Mouse (Mus musculus) G1E (cell line): ENCODE data around the gene Cdc27. TPM values are rescaled to one million over a fixed set of nuclear protein-coding genes. Genes with fewer than 3 reads are reported as not detected.

Experiments
- ATAC-seq: 2 replicates; pipeline ENCODE4 v1.8.0; 2016; ENCODE audit warnings: mild to moderate bottlenecking; ENCODE audit not compliant: insufficient number of reproducible peaks, poor library complexity, low FRiP score, severe bottlenecking; ENCODE audit errors: extremely low read depth
- DNase-seq: peaks from one replicate; pipeline ENCODE4 v3.0.0; 2012; ENCODE audit warnings: low spot score
- H3K27me3 ChIP-seq: 2 replicates; pipeline ENCODE4 v1.6.1; 2012; ENCODE audit warnings: mild to moderate bottlenecking, low read length, inconsistent platforms; ENCODE audit not compliant: insufficient read depth
- H3K36me3 ChIP-seq: replicated peaks from 2 replicates; pipeline ENCODE3; 2012; ENCODE audit warnings: mild to moderate bottlenecking, inconsistent platforms
- H3K4me1 ChIP-seq: 2 replicates; pipeline ENCODE4 v1.6.1; 2012; ENCODE audit warnings: low read depth, low read length, inconsistent platforms, mixed read lengths; ENCODE audit not compliant: insufficient read depth
- H3K4me3 ChIP-seq: 2 replicates; pipeline ENCODE4 v1.5.1; 2012; ENCODE audit warnings: low read depth, mild to moderate bottlenecking, inconsistent platforms, low read length, moderate library complexity, mixed read lengths
- H3K9me3 ChIP-seq: replicated peaks from 2 replicates; pipeline ENCODE4 v1.6.1; 2012; ENCODE audit warnings: inconsistent platforms
- CTCF ChIP-seq: IDR thresholded peaks from 2 replicates; pipeline ENCODE4 v1.5.1; 2012; ENCODE audit warnings: low read depth, low read length, inconsistent platforms, mixed read lengths
- GATA1 ChIP-seq: IDR thresholded peaks from 2 replicates; pipeline ENCODE4 v1.6.1; 2012; ENCODE audit warnings: borderline replicate concordance, low read length, inconsistent platforms, mixed read lengths
- GATA2 ChIP-seq: IDR thresholded peaks from 2 replicates; pipeline ENCODE4 v1.6.1; 2012; ENCODE audit warnings: low read depth, low read length, inconsistent platforms, borderline replicate concordance
- POLR2AphosphoS5 ChIP-seq: IDR thresholded peaks from 2 replicates; pipeline ENCODE4 v1.6.1; 2012; ENCODE audit warnings: low read depth, low read length, inconsistent platforms; ENCODE audit not compliant: insufficient replicate concordance
- TAL1 ChIP-seq: conservative IDR thresholded peaks from 2 replicates; pipeline ENCODE4 v1.6.1; 2012; ENCODE audit warnings: low read depth, low read length, inconsistent platforms, mixed read lengths
- polyA plus RNA-seq: library from polyadenylated mRNA; stranded (reverse); fragments of >175 nt; gene quantifications from 2 replicates; pipeline ENCODE4 v1.2.3, GENCODE M21; 2012
- total RNA-seq, 2 experiments: library from RNA; stranded (forward) in 1 of 2; stranded (reverse) in 1 of 2; fragments of 200-1000 nt in 1 of 2; fragments of >200 nt in 1 of 2; fragmentation: Nextera tagmentation in 1 of 2; gene quantifications; 2 replicates each; pipeline ENCODE4 v1.2.3; 2014 to 2017

The Cdc27 gene
- total and polyA plus RNA-seq, 3 experiments = 5.3 to 158 (median 61.8) TPM

- peak; percentile 100 for ATAC-seq
Measured at GRCm38 (mm10) chr11:104469371-104469835, 81.0 kb downstream of the Cdc27 start.

DNA sequence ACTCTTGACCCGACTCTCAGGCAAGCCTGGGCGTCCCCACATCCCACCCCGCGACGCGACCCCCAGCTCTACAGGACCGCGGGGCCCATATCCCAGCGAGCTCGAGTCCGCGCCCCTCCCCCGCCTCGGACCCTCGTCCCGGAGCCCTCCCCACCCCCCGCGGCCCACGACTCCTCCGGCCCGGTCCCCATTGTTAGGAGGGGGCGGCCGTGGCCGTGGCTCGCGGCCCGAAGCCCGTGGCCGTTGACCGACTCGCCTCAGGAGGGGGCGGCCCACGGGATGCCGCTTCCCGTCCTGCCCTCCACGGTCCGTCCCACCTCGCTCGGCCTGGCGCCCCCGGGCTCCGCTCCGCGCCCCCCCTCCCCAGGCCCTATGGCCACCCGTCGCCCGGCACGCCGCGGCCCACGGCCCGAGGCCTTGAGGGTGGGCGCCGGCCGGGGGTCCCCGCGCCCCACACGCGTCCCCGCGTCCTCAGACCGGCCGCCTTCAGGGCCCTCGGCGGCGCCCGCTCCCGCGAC is 81.6 kb downstream of the Cdc27 start, which contains the start of gene Kansl1:
Gene Kansl1, minus strand, starts transcription at position 111 of the 518 bp plus-strand sequence.
- ATAC-seq = no peak
- Histone ChIP-seq H3K27me3 (no peaks in the 10 kb centered on the region), H3K4me1 (peaks cover 21% of the 10 kb centered on the region), H3K9me3 (no peaks in the 10 kb centered on the region), H3K4me3 (peak within 1 kb of the TSS; percentile 89), H3K36me3 (peaks cover 18% of the 10 kb centered on the region)
- no peak for TF ChIP-seq GATA1
- no peak for TF ChIP-seq TAL1
- TF ChIP-seq GATA2 = no peak
- TF ChIP-seq POLR2AphosphoS5 = no peak
- no peak for TF ChIP-seq CTCF
- DNase-seq = peak; percentile 34

More at GRCm38 (mm10) chr11:104469371-104469835, 81.0 kb downstream of the Cdc27 start:
- no peaks in the 10 kb centered on the region for H3K9me3 ChIP-seq
- peaks cover 1% of the 10 kb centered on the region for H3K27me3 ChIP-seq
- H3K36me3 ChIP-seq = peaks cover 12% of the 10 kb centered on the region
- TF ChIP-seq GATA2 (no peak), GATA1 (no peak), CTCF (no peak), TAL1 (no peak), POLR2AphosphoS5 (no peak)
- H3K4me1 ChIP-seq = peaks cover 20% of the 10 kb centered on the region
- peak overlapping the region; percentile 89 for H3K4me3 ChIP-seq
- DNase-seq = peak; percentile 95

- no peak for TF ChIP-seq CTCF
- no peak for TF ChIP-seq TAL1
- no peak for TF ChIP-seq GATA2
- no peak for TF ChIP-seq POLR2AphosphoS5
- no peak for TF ChIP-seq GATA1
- Histone ChIP-seq H3K27me3 (no peaks in the 10 kb centered on the region), H3K4me1 (peaks cover 21% of the 10 kb centered on the region), H3K36me3 (peaks cover 27% of the 10 kb centered on the region), H3K4me3 (no peak overlapping the region), H3K9me3 (no peaks in the 10 kb centered on the region)
- ATAC-seq (no peak), DNase-seq (no peak)
Measured at GRCm38 (mm10) chr11:104467698-104468097, 82.7 kb downstream of the Cdc27 start.

GRCm38 (mm10) chr11:104461551-104461950 is 88.9 kb downstream of the Cdc27 start:
- H3K9me3 ChIP-seq = no peaks in the 10 kb centered on the region
- H3K36me3 ChIP-seq = peaks cover 50% of the 10 kb centered on the region
- H3K27me3 ChIP-seq = no peaks in the 10 kb centered on the region
- H3K4me3 ChIP-seq = no peak overlapping the region
- H3K4me1 ChIP-seq = peaks cover 3% of the 10 kb centered on the region
- TF ChIP-seq CTCF = peak; percentile 20; the same call in 1 of the 2 replicates
- TF ChIP-seq GATA2 = no peak
- ATAC-seq = no peak
- peak; percentile 14 for DNase-seq

- DNase-seq = no peak
- no peaks in the 10 kb centered on the region for H3K9me3 ChIP-seq
- TF ChIP-seq GATA1 (no peak), GATA2 (no peak), POLR2AphosphoS5 (no peak), CTCF (no peak), TAL1 (no peak)
- ATAC-seq = no peak
- H3K4me1 ChIP-seq = peaks cover 3% of the 10 kb centered on the region; the same call in 1 of the 2 replicates
- no peaks in the 10 kb centered on the region for H3K27me3 ChIP-seq
- H3K36me3 ChIP-seq = peaks cover 48% of the 10 kb centered on the region
- H3K4me3 ChIP-seq = no peak overlapping the region
Measured at GRCm38 (mm10) chr11:104459671-104460070, 90.7 kb downstream of the Cdc27 start.

GRCm38 (mm10) chr11:104458507-104458906 is 91.9 kb downstream of the Cdc27 start:
- peaks cover 2% of the 10 kb centered on the region; the same call in 1 of the 2 replicates for H3K4me1 ChIP-seq
- no peak overlapping the region for H3K4me3 ChIP-seq
- no peaks in the 10 kb centered on the region for H3K9me3 ChIP-seq
- no peaks in the 10 kb centered on the region for H3K27me3 ChIP-seq
- ATAC-seq = no peak
- TF ChIP-seq GATA2 (no peak), GATA1 (no peak), POLR2AphosphoS5 (no peak), TAL1 (no peak), CTCF (no peak)
- no peak for DNase-seq
- peaks cover 38% of the 10 kb centered on the region for H3K36me3 ChIP-seq

Other genes with a start within 250 kb of the Cdc27 start
- 95.3 and 100 TPM in 2 replicates for gene Kansl1, start 81.8 kb downstream of the Cdc27 start, total RNA-seq (2014; fragmentation: Nextera tagmentation)
- 31.0 and 31.7 TPM in 2 replicates for gene Kansl1, start 81.8 kb downstream of the Cdc27 start, total RNA-seq (2017)
- gene Kansl1, start 81.8 kb downstream of the Cdc27 start, polyA plus RNA-seq = 143 and 170 TPM in 2 replicates
- gene Myl4, start within 50 bp of the Cdc27 start, total RNA-seq (2014; fragmentation: Nextera tagmentation) = not detected in 2 replicates
- gene Myl4, start within 50 bp of the Cdc27 start, total RNA-seq (2017) = 0.38 TPM in 1 of 2 replicates, not detected in the other
- not detected in 2 replicates for gene Myl4, start within 50 bp of the Cdc27 start, polyA plus RNA-seq
- gene Itgb3, start 57.4 kb upstream of the Cdc27 start, total RNA-seq (2014; fragmentation: Nextera tagmentation) = 2.1 and 2.7 TPM in 2 replicates
- 15.6 and 19.2 TPM in 2 replicates for gene Itgb3, start 57.4 kb upstream of the Cdc27 start, total RNA-seq (2017)
- 0.73 and 0.87 TPM in 2 replicates for gene Itgb3, start 57.4 kb upstream of the Cdc27 start, polyA plus RNA-seq
- not detected in 2 replicates for gene Gm11639, start 135.1 kb upstream of the Cdc27 start, total RNA-seq (2014; fragmentation: Nextera tagmentation)
- gene Gm11639, start 135.1 kb upstream of the Cdc27 start, total RNA-seq (2017) = under 0.01 TPM in 1 of 2 replicates, not detected in the other
- gene Gm11639, start 135.1 kb upstream of the Cdc27 start, polyA plus RNA-seq = not detected in 2 replicates